Mouse (Mus musculus): ENCODE results near the gene Cbfa2t2.

- TF ChIP-seq POLR2A (IDR thresholded peaks at IDR 0.05; ENCODE audit: low read depth, low read length), result no peak
- TF ChIP-seq CTCF (conservative IDR thresholded peaks at IDR 0.05; ENCODE audit: insufficient read depth, insufficient read length, low read depth, low read length), result no peak
Observed at GRCm38 (mm10) chr2:154436076-154436457, 214 bp upstream of the Cbfa2t2 start.
